In genomic region chr1:52866007-52866406, GRCm38 (mm10) we compare ENCODE assay signal across 31 mouse cellular contexts.
"Had no signal": no experiment of that assay in that cellular context is flagged by ENCODE, and none has a peak within 500 bp of the region (broad histone marks: within the 10 kb centered on the region; RNA-seq: fewer than 3 reads in every experiment).

No protein-coding gene starts in this region.

- H3K27me3 ChIP-seq: heart, embryonic 12.5 days; heart, embryonic 13.5 days; heart, embryonic 15.5 days; hindbrain, embryonic 12.5 days; hindbrain, embryonic 13.5 days; hindbrain, embryonic 15.5 days; intestine, embryonic 15.5 days; kidney, embryonic 15.5 days had no signal

- DNase-seq: heart, postnatal 10 days; heart, postnatal 14 days; heart, postnatal 36 days; heart, postnatal 4 days; kidney, adult 11 months; kidney, adult 18-20 months; kidney, adult 2 months; kidney, adult 8-10 months; kidney, adult 9 months; kidney, postnatal 10 days; kidney, postnatal 14 days; kidney, postnatal 25 days; kidney, postnatal 36 days; kidney, postnatal 4 days; layer of hippocampus, adult 9-11 months; layer of hippocampus, postnatal 36 days had no signal

- H3K9ac ChIP-seq: heart, embryonic 12.5 days; heart, embryonic 13.5 days; heart, embryonic 15.5 days; hindbrain, embryonic 12.5 days; hindbrain, embryonic 13.5 days; hindbrain, embryonic 14.5 days; hindbrain, embryonic 15.5 days; intestine, embryonic 15.5 days; kidney, embryonic 15.5 days had no signal

- H3K9me3 ChIP-seq: heart, embryonic 10.5 days; heart, embryonic 12.5 days; heart, embryonic 13.5 days; heart, embryonic 15.5 days; hindbrain, embryonic 10.5 days; hindbrain, embryonic 12.5 days; hindbrain, embryonic 13.5 days; hindbrain, embryonic 15.5 days; intestine, embryonic 15.5 days; kidney, embryonic 15.5 days had no signal

- H3K4me3 ChIP-seq: heart, embryonic 10.5 days; heart, embryonic 12.5 days; heart, embryonic 13.5 days; heart, embryonic 15.5 days; hindbrain, embryonic 10.5 days; hindbrain, embryonic 12.5 days; hindbrain, embryonic 13.5 days; hindbrain, embryonic 15.5 days; intestine, embryonic 15.5 days; kidney, embryonic 15.5 days; layer of hippocampus, adult 2 months; left cerebral cortex, adult 2 months had no signal

- H3K4me1 ChIP-seq: heart, embryonic 10.5 days; heart, embryonic 12.5 days; heart, embryonic 13.5 days; heart, embryonic 15.5 days; hindbrain, embryonic 10.5 days; hindbrain, embryonic 12.5 days; hindbrain, embryonic 13.5 days; hindbrain, embryonic 15.5 days; intestine, embryonic 15.5 days; kidney, embryonic 15.5 days had no signal

- H3K36me3 ChIP-seq: heart, embryonic 15.5 days; hindbrain, embryonic 15.5 days; intestine, embryonic 15.5 days had no signal

- H3K27ac ChIP-seq: heart, embryonic 10.5 days; heart, embryonic 13.5 days; heart, embryonic 15.5 days; hindbrain, embryonic 10.5 days; hindbrain, embryonic 12.5 days; hindbrain, embryonic 13.5 days; hindbrain, embryonic 14.5 days; hindbrain, embryonic 15.5 days; hindbrain, postnatal 0 days; intestine, embryonic 15.5 days; kidney, embryonic 15.5 days; kidney, postnatal 0 days; layer of hippocampus, adult 2 months; left cerebral cortex, adult 2 months had no signal
